Mouse (Mus musculus) bone marrow, adult 2 months (tissue): ENCODE results near the gene Steap3.

Experiments
- CTCF ChIP-seq: fragments of 200-500 bp; IDR thresholded peaks from 2 replicates; pipeline ENCODE4 v1.5.1; 2011; ENCODE audit warnings: low read length, control low read depth; ENCODE audit not compliant: control insufficient read depth, insufficient read depth
- POLR2A ChIP-seq: fragments of 200-500 bp; IDR thresholded peaks from 2 replicates; pipeline ENCODE4 v1.6.1; 2011; ENCODE audit warnings: low read depth, mild to moderate bottlenecking, control low read depth, low read length, borderline replicate concordance; ENCODE audit not compliant: control insufficient read depth

- TF ChIP-seq POLR2A (no peak), CTCF (no peak)
Measured at GRCm38 (mm10) chr1:120291709-120292108, 19.2 kb upstream of the Steap3 start.
